Mouse (Mus musculus): Measurements from ENCODE around the gene Klk9.

The Klk9 gene

GRCm38 (mm10) chr7:43796355-43796754 lies 4.7 kb downstream of the Klk9 start:
- no peak for DNase-seq (ENCODE audit: low spot score)

GRCm38 (mm10) chr7:43797333-43797769 lies 5.7 kb downstream of the Klk9 start, which contains the start of gene Klk8:
Klk8 (plus strand) TSS chr7:43797577.
- DNase-seq (ENCODE audit: low spot score), result no peak

DNA sequence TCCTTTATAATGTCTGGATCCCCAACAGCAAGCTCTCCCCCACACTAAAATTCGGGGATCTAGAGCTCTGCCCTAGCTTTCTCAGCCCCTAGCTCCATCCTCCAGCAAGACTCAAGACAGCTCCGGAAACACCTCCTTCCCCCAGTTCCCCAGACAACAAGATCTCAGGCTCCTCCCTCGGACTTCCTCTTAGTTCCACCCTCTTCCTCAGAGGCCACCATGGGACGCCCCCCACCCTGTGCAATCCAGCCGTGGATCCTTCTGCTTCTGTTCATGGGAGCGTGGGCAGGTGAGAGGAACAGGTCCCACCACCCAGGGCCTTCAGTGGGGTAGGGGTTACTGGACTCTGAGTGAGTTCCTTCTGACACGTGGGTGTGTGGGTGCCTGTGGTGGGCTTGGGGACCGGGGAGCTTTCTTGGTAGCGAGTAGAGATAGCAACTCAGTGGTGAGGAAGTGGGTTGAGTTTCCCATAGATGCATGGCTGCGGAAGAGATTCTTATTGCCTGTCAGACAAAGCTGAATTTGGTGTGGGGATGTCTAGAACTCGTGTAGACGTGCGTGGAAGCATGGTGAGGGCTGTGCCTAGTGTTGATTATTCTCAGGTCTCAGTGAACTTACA lies 6.3 kb downstream of the Klk9 start:
- no peak for DNase-seq (ENCODE audit: low spot score)

DNA sequence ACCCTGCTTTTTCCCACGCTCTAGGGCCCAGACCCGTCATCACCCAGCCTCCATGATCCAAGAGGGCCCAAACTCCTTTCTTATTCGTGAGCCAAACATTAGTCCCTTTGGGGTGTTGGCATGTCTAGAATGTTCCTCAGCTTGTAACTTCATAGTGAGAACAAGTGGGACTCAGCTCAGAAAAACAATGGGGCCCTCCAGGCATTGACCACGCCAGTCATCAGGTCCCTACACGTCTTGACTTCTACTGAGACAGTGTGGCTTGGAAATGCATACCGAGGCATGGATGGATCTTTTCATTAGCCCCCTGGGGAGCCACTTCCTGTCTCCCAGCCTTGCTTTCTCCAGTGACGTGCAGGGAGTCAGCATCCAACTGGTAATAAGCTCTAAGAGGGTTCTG lies 8.2 kb downstream of the Klk9 start:
- DNase-seq (ENCODE audit: low spot score), result no peak

- DNase-seq (ENCODE audit: low spot score), result no peak
Observed at GRCm38 (mm10) chr7:43810994-43811393, 19.3 kb downstream of the Klk9 start, which contains the start of gene Klk7. Klk7 (plus strand) TSS chr7:43811294.

GRCm38 (mm10) chr7:43815211-43815610 lies 23.5 kb downstream of the Klk9 start:
- DNase-seq (ENCODE audit: low spot score), result no peak

DNA sequence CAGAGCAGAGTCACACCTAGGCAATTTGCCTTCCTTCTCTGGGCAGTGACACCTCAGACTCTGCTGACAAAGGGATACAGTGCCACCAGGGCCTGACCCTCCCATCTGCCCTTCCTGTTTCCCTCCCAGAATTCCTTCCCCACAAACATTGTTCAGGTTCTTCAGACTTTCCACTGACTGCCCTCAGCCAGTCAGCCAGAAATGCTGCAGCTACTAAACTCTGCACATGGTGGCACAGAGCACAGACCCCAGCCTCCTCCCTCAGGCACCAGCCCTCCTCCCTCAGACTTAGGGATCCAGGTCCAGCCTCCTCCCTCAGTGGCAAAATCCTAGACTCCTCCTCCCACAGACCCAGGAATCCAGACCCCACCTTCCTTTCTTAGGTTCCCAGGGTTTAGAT lies 25.1 kb downstream of the Klk9 start:
- DNase-seq (ENCODE audit: low spot score), result no peak

- no peak for DNase-seq (ENCODE audit: low spot score)
Observed at GRCm38 (mm10) chr7:43821581-43821980, 29.9 kb downstream of the Klk9 start.

DNA sequence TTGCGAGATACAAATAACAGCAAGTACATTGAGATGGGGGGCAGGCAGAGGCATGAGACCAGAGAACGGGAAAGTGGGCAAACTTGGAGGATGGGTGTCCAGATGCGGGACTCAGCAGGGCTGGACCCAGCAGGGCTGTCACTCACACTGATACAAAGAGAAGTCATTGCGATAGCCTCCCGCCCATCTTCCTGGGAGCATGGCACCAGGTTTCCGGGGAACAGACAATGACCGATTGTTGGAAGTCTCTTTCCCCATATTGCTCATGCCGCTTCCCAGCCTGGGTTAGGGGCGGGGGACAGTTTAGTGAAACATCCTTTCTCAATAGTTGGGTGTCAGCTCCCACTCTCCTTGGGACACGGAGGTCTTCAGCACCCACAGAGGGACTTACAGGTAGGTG lies 32.5 kb downstream of the Klk9 start, which contains the start of gene Klk6:
Klk6 (plus strand) TSS at position 301 of the 400 bp plus-strand sequence.
- DNase-seq (ENCODE audit: low spot score), result no peak

GRCm38 (mm10) chr7:43826056-43826455 lies 34.4 kb downstream of the Klk9 start:
- DNase-seq (ENCODE audit: low spot score), result no peak

GRCm38 (mm10) chr7:43827706-43828105 lies 36.0 kb downstream of the Klk9 start:
- DNase-seq (ENCODE audit: low spot score), result no peak

DNA sequence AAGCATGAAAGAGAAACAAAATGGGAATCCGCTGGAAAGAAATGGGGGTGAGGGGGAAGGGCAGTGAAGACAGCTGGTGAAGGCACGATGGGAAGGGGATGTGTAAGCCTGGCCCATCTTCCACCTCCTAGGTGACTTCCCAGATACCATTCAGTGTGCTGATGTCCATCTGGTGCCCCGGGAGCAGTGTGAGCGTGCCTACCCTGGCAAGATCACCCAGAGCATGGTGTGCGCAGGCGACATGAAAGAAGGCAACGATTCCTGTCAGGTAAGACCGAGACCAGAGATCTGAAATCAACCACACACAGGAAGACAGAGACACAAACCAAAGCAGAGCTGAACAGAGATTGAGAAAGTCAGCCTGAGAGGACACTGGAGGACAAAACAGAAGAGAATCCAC lies 37.3 kb downstream of the Klk9 start:
- no peak for DNase-seq (ENCODE audit: low spot score)

- DNase-seq (ENCODE audit: low spot score), result no peak
Observed at GRCm38 (mm10) chr7:43841701-43842100, 50.0 kb downstream of the Klk9 start, which contains the start of gene Klk5. Klk5 (plus strand) TSS chr7:43841971.

DNA sequence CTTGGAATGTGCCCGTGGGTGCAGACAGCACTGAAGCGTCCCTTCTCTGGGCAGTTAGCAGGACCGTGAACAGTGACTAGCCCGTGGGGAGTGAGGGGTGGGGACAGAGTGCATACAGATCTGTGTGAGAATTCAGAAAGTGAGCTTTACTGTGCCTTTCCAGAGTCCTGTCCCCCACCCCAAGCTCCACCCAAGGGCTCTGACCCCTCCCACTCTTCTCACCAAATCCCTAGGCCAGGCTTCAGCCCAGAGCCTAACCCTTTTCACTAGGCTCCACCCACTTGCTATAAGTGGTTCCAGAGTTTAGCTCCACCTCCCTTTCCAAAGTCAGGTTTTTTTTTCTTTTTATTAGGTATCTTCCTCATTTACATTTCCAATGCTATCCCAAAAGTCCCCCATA lies 52.1 kb downstream of the Klk9 start:
- no peak for DNase-seq (ENCODE audit: low spot score)

Data from spleen, adult 12 weeks (tissue).